Mouse (Mus musculus) heart, postnatal 0 days (tissue): Measurements from ENCODE around the gene Gm9639.

Experiments
- CTCF ChIP-seq: IDR thresholded peaks from 2 replicates; pipeline ENCODE4 v1.5.1; 2016; ENCODE audit warnings: antibody characterized with exemption, control low read depth, low read depth
- EP300 ChIP-seq: IDR thresholded peaks from 2 replicates; pipeline ENCODE4 v1.6.1; 2016; ENCODE audit warnings: antibody characterized with exemption, low read depth

- TF ChIP-seq CTCF: no peak
- TF ChIP-seq EP300: no peak
These were observed 25.1 kb downstream of the Gm9639 start for GRCm38 (mm10) chr10:77769727-77770126.
